Mouse (Mus musculus) stomach, embryonic 15.5 days (tissue): ENCODE measurements around the gene Snx5. TPM values are rescaled to one million over a fixed set of nuclear protein-coding genes. Genes with fewer than 3 reads are reported as not detected.

ENCODE experiments used
- ATAC-seq: fragments of 200-750 bp; cut with Nextera tagmentation; 2 replicates; pipeline ENCODE4 v1.8.0; 2017; ENCODE audit warnings: low read depth, moderate number of reproducible peaks, moderate TSS enrichment; ENCODE audit not compliant: insufficient read depth, low FRiP score
- H3K27ac ChIP-seq: fragments of 300-500 bp; sonication (generic); 2 replicates; pipeline ENCODE4 v1.5.1; 2015; ENCODE audit warnings: mild to moderate bottlenecking, inconsistent platforms
- H3K27me3 ChIP-seq: fragments of 300-500 bp; sonication (generic); replicated peaks from 2 replicates; pipeline ENCODE4 v1.6.1; 2015; ENCODE audit warnings: inconsistent platforms
- H3K36me3 ChIP-seq: fragments of 300-500 bp; sonication (generic); 2 replicates; pipeline ENCODE4 v1.6.1; 2015; ENCODE audit warnings: inconsistent platforms
- H3K4me1 ChIP-seq: fragments of 300-500 bp; sonication (generic); 2 replicates; pipeline ENCODE4 v1.6.1; 2015; ENCODE audit warnings: inconsistent platforms
- H3K4me2 ChIP-seq: fragments of 300-500 bp; sonication (generic); 2 replicates; pipeline ENCODE4 v1.6.1; 2015; ENCODE audit warnings: mild to moderate bottlenecking, inconsistent platforms
- H3K4me3 ChIP-seq: fragments of 300-500 bp; sonication (generic); replicated peaks from 2 replicates; pipeline ENCODE4 v1.5.1; 2015; ENCODE audit warnings: inconsistent platforms
- H3K9ac ChIP-seq: fragments of 300-500 bp; sonication (generic); 2 replicates; pipeline ENCODE4 v1.6.1; 2015; ENCODE audit warnings: inconsistent platforms
- H3K9me3 ChIP-seq: fragments of 300-500 bp; sonication (generic); 2 replicates; pipeline ENCODE4 v1.6.1; 2016; ENCODE audit warnings: inconsistent platforms
- WGBS: fragments of 180-500 bp; shearing (Covaris S2); methylation state at CpG from one replicate; pipeline ENCODE4 v1.1.7; 2015; 5-methylcytosine and 5-hydroxymethylcytosine counted together
- polyA plus RNA-seq: library from polyadenylated mRNA; unstranded; fragments of >200 nt; fragmentation: Nextera tagmentation; extraction: Ambion mirVana; gene quantifications from 2 replicates; pipeline ENCODE4 v1.2.1, GENCODE M21; 2015

Snx5 gene
- polyA plus RNA-seq, 1 experiment from 2014 or later: 122 TPM

DNA sequence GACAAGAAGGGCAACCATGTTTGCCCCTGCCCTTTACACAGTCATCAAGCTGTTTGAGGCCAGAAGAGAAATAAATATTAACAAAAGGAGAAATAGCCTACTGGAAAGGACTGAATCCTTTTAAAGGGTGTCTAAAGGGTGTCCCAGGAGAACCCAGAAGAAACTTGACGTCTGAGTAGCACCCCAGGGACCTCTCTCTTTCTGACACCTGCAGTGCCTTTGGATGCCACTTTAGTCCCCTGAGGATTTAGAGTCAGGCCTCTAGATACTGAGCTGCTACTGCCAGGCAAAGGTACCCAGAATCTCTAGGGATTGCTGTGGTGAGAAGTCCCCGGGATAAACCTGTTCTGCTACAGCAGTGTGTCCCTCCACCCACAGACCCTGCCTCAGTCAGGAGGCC, 31.4 kb downstream of the Snx5 start:
- Histone ChIP-seq H3K4me1 (0 out of 2 replicates have a peak, but pooled peaks cover 5% of the 10 kb centered on the region), H3K4me3 (no peak overlapping the region), H3K9me3 (no peaks in the 10 kb centered on the region), H3K4me2 (no peak overlapping the region), H3K9ac (no peak overlapping the region), H3K27me3 (no peaks in the 10 kb centered on the region), H3K36me3 (no peaks in the 10 kb centered on the region), H3K27ac (no peak overlapping the region)
- 59% methylated on average over 2 of the region's 2 CpGs for WGBS
- ATAC-seq: no peak

DNA sequence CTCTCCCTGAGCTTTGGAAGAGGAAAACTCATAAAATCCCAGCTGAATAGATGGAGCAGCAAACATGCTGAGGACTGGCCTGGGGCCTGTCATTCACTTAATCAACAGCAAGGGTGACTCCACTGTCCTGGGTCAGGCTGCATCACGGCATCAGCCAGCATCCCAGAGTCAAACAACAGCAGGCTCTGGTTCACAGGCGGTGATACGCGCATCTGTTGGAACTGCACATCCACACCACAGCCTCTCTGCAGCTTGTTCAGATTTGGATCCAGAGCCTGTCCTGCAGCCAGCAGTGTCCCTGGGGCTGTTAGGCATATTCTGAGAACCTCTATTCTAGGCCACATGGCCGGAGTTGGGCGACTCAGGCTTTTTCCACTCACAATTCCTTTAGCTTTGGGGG, 32.4 kb downstream of the Snx5 start:
- no peaks in the 10 kb centered on the region for H3K27me3 ChIP-seq
- H3K4me3 ChIP-seq: no peak overlapping the region
- H3K36me3 ChIP-seq: no peaks in the 10 kb centered on the region
- no peak overlapping the region for H3K9ac ChIP-seq
- H3K4me1 ChIP-seq: 0 out of 2 replicates have a peak, but pooled peaks cover 5% of the 10 kb centered on the region
- ATAC-seq: 0 out of 2 replicates have a peak, but pooled peaks have one; percentile 26
- H3K9me3 ChIP-seq: no peaks in the 10 kb centered on the region
- no peak overlapping the region for H3K4me2 ChIP-seq
- 67% methylated on average over 6 of the region's 6 CpGs for WGBS
- no peak overlapping the region for H3K27ac ChIP-seq

DNA sequence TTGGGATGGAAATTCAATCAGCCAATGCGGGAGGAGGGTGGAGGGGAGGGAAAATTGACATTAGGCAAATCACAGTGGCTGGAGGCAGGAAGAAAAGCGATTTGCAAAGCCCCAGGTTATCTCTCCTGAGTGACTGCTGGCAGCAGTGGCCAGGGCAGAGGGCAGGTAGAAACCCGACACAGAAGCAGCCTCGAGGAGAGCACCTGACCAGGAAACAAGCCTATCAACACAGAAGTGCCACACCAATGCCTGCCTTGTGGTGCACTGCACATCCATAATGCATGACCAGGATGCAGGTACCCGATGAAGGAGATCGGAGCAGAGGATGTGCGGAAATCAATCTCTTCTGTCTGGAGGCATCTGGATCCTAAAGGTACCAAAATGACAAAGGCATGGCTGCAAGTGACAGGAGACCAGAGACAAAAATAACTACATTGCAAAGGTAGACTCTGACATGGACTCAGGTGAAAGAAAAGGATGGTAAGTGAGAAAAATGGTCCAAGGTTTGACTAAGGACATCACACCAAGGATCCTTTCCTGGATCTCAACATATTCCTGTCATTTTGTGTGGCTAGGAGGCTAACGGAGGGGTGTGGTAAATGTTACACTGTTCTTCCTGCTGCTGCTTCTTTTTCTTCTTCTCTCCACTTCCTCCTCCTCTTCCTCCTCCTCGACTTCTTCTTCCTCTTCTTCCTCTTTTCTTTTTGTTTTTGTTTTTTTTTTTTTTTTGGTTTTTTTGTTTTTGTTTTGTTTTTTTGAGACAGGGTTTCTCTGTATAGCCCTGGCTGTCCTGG, 33.7 kb downstream of the Snx5 start:
- WGBS: 55% methylated on average over 9 of the region's 9 CpGs
- ATAC-seq: no peak
- no peaks in the 10 kb centered on the region for H3K36me3 ChIP-seq
- no peak overlapping the region for H3K27ac ChIP-seq
- H3K4me1 ChIP-seq: 0 out of 2 replicates have a peak, but pooled peaks cover 5% of the 10 kb centered on the region
- H3K4me3 ChIP-seq: no peak overlapping the region
- H3K9me3 ChIP-seq: no peaks in the 10 kb centered on the region
- H3K27me3 ChIP-seq: no peaks in the 10 kb centered on the region
- no peak overlapping the region for H3K9ac ChIP-seq
- no peak overlapping the region for H3K4me2 ChIP-seq

DNA sequence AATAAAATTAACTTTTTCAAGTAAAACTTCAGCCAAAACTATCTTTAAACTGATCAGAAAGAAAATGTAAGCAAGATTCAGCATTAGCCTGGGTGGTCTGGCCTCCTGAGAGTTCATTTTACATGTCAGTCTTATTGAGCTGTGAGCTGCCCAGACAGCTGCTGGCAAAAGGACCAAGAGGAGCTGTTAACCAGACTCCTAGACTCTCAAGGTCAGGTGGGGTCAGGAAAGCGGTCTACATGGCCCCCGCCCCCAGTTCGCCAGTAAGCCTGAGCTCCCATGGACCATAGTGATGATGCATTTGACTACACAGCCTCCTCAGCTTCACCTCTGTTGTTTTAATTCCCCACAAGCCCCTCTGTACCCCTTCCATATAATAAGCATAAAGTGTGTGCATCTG, 34.9 kb downstream of the Snx5 start:
- Histone ChIP-seq H3K4me2 (no peak overlapping the region), H3K27ac (no peak overlapping the region), H3K36me3 (no peaks in the 10 kb centered on the region), H3K4me3 (no peak overlapping the region), H3K9ac (no peak overlapping the region), H3K9me3 (no peaks in the 10 kb centered on the region), H3K27me3 (no peaks in the 10 kb centered on the region), H3K4me1 (0 out of 2 replicates have a peak, but pooled peaks cover 5% of the 10 kb centered on the region)
- no peak for ATAC-seq
- WGBS: 55% methylated on average over 3 of the region's 3 CpGs

DNA sequence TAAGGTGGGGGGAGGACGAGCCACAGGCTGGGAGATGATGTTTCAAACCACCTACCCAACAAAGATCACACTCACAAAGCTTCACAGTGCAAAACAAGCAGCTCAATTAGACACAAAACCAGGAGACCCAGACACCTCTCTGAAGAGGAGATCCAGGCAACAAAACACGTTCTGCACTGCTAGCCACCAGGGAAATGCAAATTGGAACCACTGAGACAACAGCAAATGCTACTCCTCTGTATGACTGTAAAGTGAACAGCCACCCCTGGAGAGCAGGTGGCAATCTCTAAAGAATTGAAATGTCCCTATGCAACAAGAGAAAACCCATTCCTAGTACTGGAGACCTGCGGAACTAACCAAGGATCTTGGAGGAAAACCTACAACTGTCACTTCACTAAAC, 37.2 kb downstream of the Snx5 start:
- H3K27ac ChIP-seq: no peak overlapping the region
- WGBS: 79% methylated on average over 3 of the region's 3 CpGs
- H3K4me2 ChIP-seq: no peak overlapping the region
- no peaks in the 10 kb centered on the region for H3K27me3 ChIP-seq
- no peak overlapping the region for H3K4me3 ChIP-seq
- H3K36me3 ChIP-seq: no peaks in the 10 kb centered on the region
- no peaks in the 10 kb centered on the region for H3K4me1 ChIP-seq
- no peak overlapping the region for H3K9ac ChIP-seq
- H3K9me3 ChIP-seq: no peaks in the 10 kb centered on the region
- no peak for ATAC-seq

DNA sequence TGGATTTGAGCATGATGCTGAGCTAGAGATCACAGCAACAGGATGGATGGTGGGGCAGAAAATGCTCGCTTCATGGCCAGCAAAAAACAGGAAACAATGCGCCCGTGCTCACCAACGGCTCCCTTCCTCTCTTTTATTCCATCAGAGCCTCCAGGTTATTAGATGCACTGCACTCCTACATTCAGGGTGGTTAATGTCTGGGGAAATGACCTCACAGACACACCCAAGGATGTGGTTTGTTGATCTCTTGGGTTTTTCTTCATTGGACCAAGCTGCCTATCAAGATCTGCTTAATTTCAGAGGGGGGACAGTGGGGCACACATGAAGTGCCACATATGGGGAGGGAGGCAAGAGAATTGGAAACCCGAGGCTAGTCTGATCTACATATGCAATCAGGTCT, 39.6 kb downstream of the Snx5 start:
- 0 out of 2 replicates have a peak, but pooled peaks cover 4% of the 10 kb centered on the region for H3K9me3 ChIP-seq
- no peak overlapping the region for H3K4me2 ChIP-seq
- no peaks in the 10 kb centered on the region for H3K4me1 ChIP-seq
- no peaks in the 10 kb centered on the region for H3K36me3 ChIP-seq
- no peak overlapping the region for H3K27ac ChIP-seq
- no peak for ATAC-seq
- WGBS: 65% methylated on average over 5 of the region's 5 CpGs
- H3K9ac ChIP-seq: no peak overlapping the region
- no peaks in the 10 kb centered on the region for H3K27me3 ChIP-seq
- H3K4me3 ChIP-seq: no peak overlapping the region

DNA sequence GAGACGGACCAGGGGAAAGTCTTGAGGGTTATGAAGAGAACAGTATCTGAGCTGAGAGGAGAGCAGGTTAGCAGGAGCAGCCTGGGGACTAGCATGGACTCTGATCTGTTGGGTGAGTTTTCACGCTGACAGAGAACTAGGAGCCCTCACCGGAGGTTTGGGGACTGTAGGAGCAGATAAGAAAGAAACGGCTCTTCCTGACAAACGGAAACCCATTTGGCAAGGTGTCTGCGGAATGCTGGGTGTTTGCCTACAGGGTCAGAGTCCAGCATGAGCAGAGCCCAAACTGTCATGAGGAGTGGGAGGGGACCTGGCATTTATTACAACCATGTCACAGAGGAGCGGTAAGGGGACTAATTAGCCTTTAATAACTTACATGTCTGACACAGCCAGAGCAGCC, 40.2 kb downstream of the Snx5 start:
- no peak overlapping the region for H3K4me3 ChIP-seq
- no peak overlapping the region for H3K27ac ChIP-seq
- ATAC-seq: peak; percentile 31; the same call in 1 of the 2 replicates
- no peaks in the 10 kb centered on the region for H3K36me3 ChIP-seq
- peak overlapping the region; percentile 19; the same call in 1 of the 2 replicates for H3K4me2 ChIP-seq
- no peak overlapping the region for H3K9ac ChIP-seq
- no peaks in the 10 kb centered on the region for H3K4me1 ChIP-seq
- H3K9me3 ChIP-seq: 0 out of 2 replicates have a peak, but pooled peaks cover 4% of the 10 kb centered on the region
- 25% methylated on average over 7 of the region's 7 CpGs for WGBS
- no peaks in the 10 kb centered on the region for H3K27me3 ChIP-seq

DNA sequence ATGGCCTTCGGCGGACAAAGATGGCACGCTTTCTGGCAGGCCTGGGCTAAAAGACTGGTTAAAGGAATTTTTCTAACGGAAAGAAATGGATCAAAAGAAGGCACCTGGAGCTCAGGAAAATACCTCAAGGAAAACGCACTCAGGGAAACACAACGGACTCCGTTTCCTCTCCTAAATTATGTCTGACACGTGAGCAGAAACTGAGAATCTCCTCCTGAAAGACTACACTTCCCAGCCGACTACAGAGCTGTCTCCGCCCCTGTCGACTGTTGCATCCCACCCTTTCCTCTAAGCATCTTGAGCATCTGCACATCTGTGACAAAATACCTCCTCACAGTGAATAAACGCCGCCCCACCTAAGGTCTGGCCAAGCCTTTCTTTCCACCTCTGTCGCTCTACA, 41.1 kb downstream of the Snx5 start:
- Histone ChIP-seq H3K27ac (no peak overlapping the region), H3K4me3 (no peak overlapping the region), H3K9me3 (0 out of 2 replicates have a peak, but pooled peaks cover 4% of the 10 kb centered on the region), H3K9ac (no peak overlapping the region), H3K27me3 (no peaks in the 10 kb centered on the region), H3K4me1 (no peaks in the 10 kb centered on the region), H3K4me2 (no peak overlapping the region), H3K36me3 (no peaks in the 10 kb centered on the region)
- ATAC-seq: no peak
- 82% methylated on average over 14 of the region's 14 CpGs for WGBS

DNA sequence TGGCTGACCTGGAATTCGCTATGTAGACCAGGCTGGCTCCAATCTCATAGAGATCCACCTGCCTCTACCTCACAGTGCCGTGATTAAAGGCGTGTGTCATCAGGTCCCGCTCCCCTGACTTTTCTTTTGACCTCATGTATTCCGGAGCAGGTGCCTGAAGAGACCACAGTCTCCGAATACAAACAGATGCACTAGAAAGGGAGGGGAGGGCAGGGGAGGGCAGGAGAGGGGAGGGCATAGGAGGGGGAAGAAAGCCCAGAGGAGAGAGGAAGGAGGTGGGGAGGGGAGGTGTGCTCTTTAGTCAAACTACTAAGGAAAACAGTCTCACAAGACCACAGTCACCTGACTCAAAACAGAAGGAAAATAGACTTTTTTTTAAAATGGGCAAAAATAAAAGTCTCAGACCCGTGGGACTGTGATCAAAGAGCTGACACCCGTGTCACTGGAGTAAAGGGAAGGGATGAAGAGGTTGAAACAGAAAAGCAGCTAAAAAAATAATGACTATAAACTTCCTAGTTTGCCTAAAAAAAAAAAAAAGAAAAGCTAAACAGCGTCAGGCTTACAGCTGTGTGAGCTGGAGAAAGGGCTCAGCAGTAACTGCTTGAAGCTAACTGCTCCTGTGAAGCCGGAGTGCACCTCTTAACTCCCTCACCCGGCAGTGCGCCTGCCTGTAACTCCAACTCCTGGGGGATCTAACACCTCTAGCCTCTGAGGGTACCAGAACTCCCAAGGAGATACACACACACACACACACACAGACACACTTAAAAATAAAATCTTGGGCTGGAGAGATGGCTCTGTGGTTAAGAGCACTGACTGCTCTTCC, 42.0 kb downstream of the Snx5 start:
- no peak for ATAC-seq
- Histone ChIP-seq H3K4me3 (no peak overlapping the region), H3K9me3 (0 out of 2 replicates have a peak, but pooled peaks cover 4% of the 10 kb centered on the region), H3K9ac (no peak overlapping the region), H3K36me3 (no peaks in the 10 kb centered on the region), H3K27ac (no peak overlapping the region), H3K4me2 (no peak overlapping the region), H3K27me3 (no peaks in the 10 kb centered on the region), H3K4me1 (no peaks in the 10 kb centered on the region)
- WGBS: 66% methylated on average over 12 of the region's 12 CpGs

DNA sequence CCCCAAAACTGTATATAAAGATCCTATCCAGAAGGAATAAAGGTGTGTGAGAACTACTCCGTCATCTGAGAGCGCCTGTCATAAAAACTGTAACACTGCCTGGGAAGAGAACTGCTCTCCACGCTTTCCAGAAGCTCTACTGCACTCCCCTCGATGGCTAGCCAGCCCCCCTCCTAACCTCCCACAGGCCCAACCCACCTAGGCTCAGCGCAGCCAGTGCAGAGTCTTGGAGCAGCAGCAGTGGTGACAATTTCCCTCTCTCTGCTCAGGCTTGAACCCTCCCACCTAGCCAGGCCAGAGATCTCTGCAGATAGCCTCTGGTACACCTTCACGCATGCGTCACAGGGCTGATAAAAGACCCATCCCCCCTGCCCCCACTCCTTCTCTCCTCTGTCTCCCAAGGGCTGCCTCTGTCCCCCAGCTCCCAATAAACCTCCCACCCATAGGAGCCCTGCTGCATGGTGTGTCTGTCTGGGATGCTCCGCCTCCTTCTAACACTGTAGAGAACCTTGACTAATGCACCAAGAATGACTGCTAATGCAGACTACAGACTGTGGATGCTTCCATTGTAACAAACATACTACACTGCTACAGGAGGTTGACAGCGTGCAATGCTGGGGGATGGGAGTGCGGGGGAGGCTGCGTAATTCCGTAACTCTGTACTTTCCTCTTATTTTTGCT, 43.7 kb downstream of the Snx5 start:
- Histone ChIP-seq H3K27ac (no peak overlapping the region), H3K36me3 (no peaks in the 10 kb centered on the region), H3K9ac (no peak overlapping the region), H3K27me3 (no peaks in the 10 kb centered on the region), H3K9me3 (0 out of 2 replicates have a peak, but pooled peaks cover 4% of the 10 kb centered on the region), H3K4me1 (no peaks in the 10 kb centered on the region), H3K4me3 (no peak overlapping the region), H3K4me2 (no peak overlapping the region)
- no peak for ATAC-seq
- WGBS: 86% methylated on average over 12 of the region's 12 CpGs

DNA sequence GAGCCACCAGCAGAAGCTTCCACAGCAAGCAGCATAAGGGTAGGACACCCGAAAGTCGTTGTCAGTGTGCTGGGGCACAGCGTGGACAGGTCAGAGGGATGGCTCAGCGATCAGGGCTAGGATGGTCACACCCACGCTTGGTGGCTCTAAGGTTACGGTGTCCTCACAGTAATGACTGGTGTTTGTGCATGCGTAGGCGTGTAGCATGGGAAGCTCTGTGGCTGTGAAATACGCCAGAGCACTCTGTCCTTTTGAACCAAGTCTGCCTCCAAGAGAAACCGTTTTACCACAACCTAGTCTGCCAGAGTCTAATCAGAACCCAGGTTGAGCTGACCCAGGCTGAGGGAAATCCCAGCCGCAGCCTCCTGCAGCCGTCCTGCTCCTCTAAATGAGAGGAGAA, 46.4 kb downstream of the Snx5 start:
- Histone ChIP-seq H3K36me3 (no peaks in the 10 kb centered on the region), H3K4me3 (no peak overlapping the region), H3K4me2 (no peak overlapping the region), H3K9me3 (0 out of 2 replicates have a peak, but pooled peaks cover 4% of the 10 kb centered on the region), H3K4me1 (no peaks in the 10 kb centered on the region), H3K27me3 (no peaks in the 10 kb centered on the region), H3K9ac (no peak overlapping the region), H3K27ac (no peak overlapping the region)
- no peak for ATAC-seq
- 46% methylated on average over 12 of the region's 12 CpGs for WGBS
